ENCODE assay signal across 31 mouse cellular contexts in the genomic region with DNA sequence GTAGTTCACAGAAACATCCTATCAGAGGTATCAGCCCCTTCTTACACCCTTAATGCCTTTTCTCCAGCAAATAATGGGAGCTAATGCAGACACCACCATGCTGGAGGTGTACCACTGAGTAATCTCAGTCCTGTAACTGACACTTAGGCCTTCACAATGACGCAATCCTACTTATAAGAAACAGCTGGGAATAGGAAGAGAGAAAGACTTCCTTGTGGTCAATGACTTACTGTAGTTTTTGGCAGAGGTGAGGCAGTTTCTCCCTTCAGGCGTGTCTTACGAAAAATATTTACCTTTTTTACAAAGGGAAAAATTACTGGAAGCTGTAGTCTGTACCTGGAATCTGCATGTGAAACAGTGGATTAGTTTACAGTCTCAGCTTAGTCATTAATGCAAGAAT. TPM values are rescaled to one million over a fixed set of nuclear protein-coding genes. Genes with fewer than 3 reads are reported as not detected.
DNase-seq lines count a peak whose midpoint lies in the region; ATAC-seq and TF ChIP-seq lines count a peak whose summit lies in the region.
"Had no signal": no experiment of that assay in that cellular context is flagged by ENCODE, and none has a peak within 500 bp of the region (broad histone marks: within the 10 kb centered on the region; RNA-seq: fewer than 3 reads in every experiment).

No protein-coding gene starts in this region.

- CTCF ChIA-PET in Patski (lab: Charles Lee), result interaction anchor here (1.2 to 4.5 kb wide), 3 partner anchors 12 to 32 kb away, joined by 3 to 19 read pairs (median 6); a partner anchor contains a TSS

- 71% methylated on average over 3 of the region's 3 CpGs for WGBS in lung, adult 2 months
- 88% methylated on average over 3 of the region's 3 CpGs for WGBS in hindbrain, embryonic 16.5 days

- no peaks in the 10 kb centered on the region for H3K9me3 ChIP-seq in hindbrain, embryonic 16.5 days (ENCODE audit: control insufficient read depth, low read length)
- H3K9me3 ChIP-seq: heart, embryonic 10.5 days; heart, embryonic 15.5 days; hindbrain, embryonic 12.5 days; limb, embryonic 12.5 days; liver, embryonic 15.5 days; lung, embryonic 15.5 days; neural tube, embryonic 12.5 days had no signal

- POLR2A ChIA-PET in Patski (lab: Charles Lee), result interaction anchor here (0.8 to 1.2 kb wide), 2 partner anchors 12 to 17 kb away, joined by 3 to 5 read pairs; no protein-coding TSS in a partner anchor

- no peak for TF ChIP-seq POLR2A in lung, adult 2 months (IDR thresholded peaks at IDR 0.05; ENCODE audit: borderline replicate concordance, extremely low read depth, low read depth, low read length)

- H3K4me1 ChIP-seq in lung, adult 2 months (ENCODE audit: control insufficient read depth, insufficient read depth, low read length), result peaks cover 7% of the 10 kb centered on the region
- H3K4me1 ChIP-seq in hindbrain, embryonic 16.5 days (ENCODE audit: control insufficient read depth, insufficient read depth, low read depth, low read length), result no peaks in the 10 kb centered on the region
- H3K4me1 ChIP-seq: heart, embryonic 15.5 days; hindbrain, embryonic 12.5 days; liver, embryonic 15.5 days; neural tube, embryonic 12.5 days had no signal

- H3K4me3 ChIP-seq in lung, adult 2 months (replicated peaks; ENCODE audit: extremely low read depth, low read depth, low read length), result no peak overlapping the region
- H3K4me3 ChIP-seq in hindbrain, embryonic 16.5 days (ENCODE audit: low read length), result no peak overlapping the region
- H3K4me3 ChIP-seq: gastrocnemius, adult 2 months; heart, embryonic 10.5 days; heart, embryonic 15.5 days; hindbrain, embryonic 12.5 days; limb, embryonic 12.5 days; liver, embryonic 15.5 days; lung, embryonic 15.5 days; megakaryocyte, embryonic 14.5 days; neural tube, embryonic 12.5 days had no signal

- ATAC-seq in Patski, result peak; percentile 61
- peak; percentile 73 for ATAC-seq in granulocyte monocyte progenitor cell, adult 5-6 weeks (replicated peaks; ENCODE audit: poor library complexity, severe bottlenecking)
- no peak for ATAC-seq in hindbrain, embryonic 16.5 days
- ATAC-seq: forebrain, embryonic 16.5 days; intestine, postnatal 0 days had no signal

- no peaks in the 10 kb centered on the region for H3K27me3 ChIP-seq in Patski
- no peaks in the 10 kb centered on the region for H3K27me3 ChIP-seq in hindbrain, embryonic 16.5 days (replicated peaks; ENCODE audit: control insufficient read depth, insufficient read depth, low read length)
- H3K27me3 ChIP-seq: heart, embryonic 15.5 days; hindbrain, embryonic 12.5 days; liver, embryonic 15.5 days; lung, embryonic 15.5 days; neural tube, embryonic 12.5 days had no signal

- H3K27ac ChIP-seq in hindbrain, embryonic 16.5 days (ENCODE audit: low read depth, low read length), result no peak overlapping the region
- H3K27ac ChIP-seq: gastrocnemius, adult 2 months; heart, embryonic 10.5 days; heart, embryonic 15.5 days; hindbrain, embryonic 12.5 days; limb, embryonic 12.5 days; liver, embryonic 15.5 days; lung, embryonic 15.5 days; neural tube, embryonic 12.5 days; stomach, postnatal 0 days had no signal

- no peak overlapping the region for H3K4me2 ChIP-seq in hindbrain, embryonic 16.5 days (ENCODE audit: low read length)
- H3K4me2 ChIP-seq: heart, embryonic 15.5 days; hindbrain, embryonic 12.5 days; limb, embryonic 12.5 days; liver, embryonic 15.5 days; lung, embryonic 15.5 days; neural tube, embryonic 12.5 days had no signal

- H3K9ac ChIP-seq in hindbrain, embryonic 16.5 days (ENCODE audit: low read depth, low read length), result no peak overlapping the region
- H3K9ac ChIP-seq: heart, embryonic 15.5 days; hindbrain, embryonic 12.5 days; limb, embryonic 12.5 days; liver, embryonic 15.5 days; lung, embryonic 15.5 days; neural tube, embryonic 12.5 days had no signal

- DNase-seq in lung, postnatal 36 days, result peak; percentile 40
- DNase-seq in lung, adult 2 months, result no peak
- DNase-seq in Patski (ENCODE audit: low read depth, low spot score), result no peak
- no peak for DNase-seq in adrenal gland, adult 18-20 months (ENCODE audit: low spot score in 2 of 2)
- DNase-seq in adrenal gland, postnatal 25 days, result no peak
- DNase-seq: adrenal gland, adult 2 months; cerebellum, adult 2 months; cerebellum, postnatal 14 days; gastrocnemius, adult 2 months; gastrocnemius, postnatal 36 days; heart, postnatal 36 days; kidney, adult 9 months; kidney, postnatal 14 days; midbrain, embryonic 14.5 days; right cerebral cortex, adult 18-20 months; spleen, adult 18-20 months; thymus, adult 18-20 months; thymus, postnatal 36 days had no signal

- in situ Hi-C loops in Patski (cut with MboI; ENCODE audit: low pct_unique_long_range_greater_than_20kb), result no loop called here

- no peak for TF ChIP-seq CTCF in lung, adult 2 months (IDR thresholded peaks at IDR 0.05; ENCODE audit: insufficient read depth, low read length)
- no peak for TF ChIP-seq CTCF in Patski (IDR thresholded peaks at IDR 0.05)

- no peaks in the 10 kb centered on the region for H3K36me3 ChIP-seq in hindbrain, embryonic 16.5 days (ENCODE audit: control insufficient read depth, insufficient read depth, low read length)
- H3K36me3 ChIP-seq: heart, embryonic 10.5 days; heart, embryonic 15.5 days; hindbrain, embryonic 12.5 days; limb, embryonic 12.5 days; liver, embryonic 15.5 days; lung, embryonic 15.5 days; neural tube, embryonic 12.5 days had no signal

RNA-seq across cellular contexts. Expression of a gene that starts 31.1 kb away (rescaled TPM):
- polyA plus RNA-seq in lung, adult 2 months (2012; rRNA removed), result 12.2 and 13.6 TPM in 2 replicates
- polyA plus RNA-seq in Patski (2021), result 53.2 TPM
- 5.3 and 12.1 TPM in 2 replicates for total RNA-seq in granulocyte monocyte progenitor cell, adult 5-6 weeks (2014; fragmentation: Nextera tagmentation)
- 7.2 and 8.0 TPM in 2 replicates for total RNA-seq in granulocyte monocyte progenitor cell, adult 5-6 weeks (2017)
- 10 to 100 TPM; 34.8 to 50.8 TPM for total RNA-seq in adrenal gland, adult 18-20 months (2021)
- polyA plus RNA-seq in hindbrain, embryonic 16.5 days (2015; fragmentation: Nextera tagmentation; extraction: Ambion mirVana), result 5.8 and 6.6 TPM in 2 replicates
- total RNA-seq in adrenal gland, postnatal 25 days (2021), result 19.5 and 20.9 TPM in 2 replicates
